Mouse (Mus musculus): ENCODE measurements around the gene Il11ra1. TPM values are rescaled to one million over a fixed set of nuclear protein-coding genes. Genes with fewer than 3 reads are reported as not detected.

Gene Il11ra1
- polyA plus RNA-seq, 1 experiment from 2014 or later = 128 TPM

DNA sequence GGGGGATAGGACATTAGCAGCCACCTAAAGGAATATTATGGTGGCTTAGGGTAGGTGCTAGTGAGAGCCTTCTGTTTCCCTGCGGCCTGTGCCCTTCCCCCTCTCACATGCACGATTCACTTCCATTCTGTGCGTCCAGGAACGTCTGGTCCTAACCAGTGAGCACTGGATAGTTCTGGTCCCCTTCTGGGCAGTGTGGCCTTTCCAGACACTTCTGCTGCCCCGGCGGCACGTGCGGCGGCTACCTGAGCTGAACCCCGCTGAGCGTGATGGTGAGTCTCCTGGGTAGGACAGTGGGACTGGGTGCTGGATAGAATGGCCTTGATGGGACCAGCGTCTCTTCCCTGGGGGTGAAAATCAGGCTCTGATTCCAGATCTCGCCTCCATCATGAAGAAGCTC, 57.5 kb downstream of the Il11ra1 start:
- peaks cover 5% of the 10 kb centered on the region; the same call in 1 of the 2 replicates for H3K36me3 ChIP-seq (ENCODE audit: control insufficient read depth, insufficient read depth, low read length)
- no peak overlapping the region for H3K4me2 ChIP-seq
- no peak overlapping the region for H3K4me3 ChIP-seq (ENCODE audit: low read depth, low read length)
- no peak overlapping the region; the same call in 1 of the 2 replicates for H3K9ac ChIP-seq (ENCODE audit: low read depth, low read length)
- no peaks in the 10 kb centered on the region for H3K9me3 ChIP-seq (replicated peaks; ENCODE audit: control insufficient read depth, low read length)
- 90% methylated on average over 13 of the region's 13 CpGs for WGBS (ENCODE audit: insufficient replicate concordance)
- H3K4me1 ChIP-seq (ENCODE audit: control insufficient read depth, insufficient read depth, low read length) = peaks cover 41% of the 10 kb centered on the region
- no peak for ATAC-seq (replicated peaks; ENCODE audit: insufficient number of reproducible peaks, low FRiP score, low TSS enrichment)
- H3K27ac ChIP-seq (ENCODE audit: low read depth, low read length) = no peak overlapping the region
- H3K27me3 ChIP-seq (ENCODE audit: control insufficient read depth, insufficient read depth, low read length) = no peaks in the 10 kb centered on the region

- H3K36me3 ChIP-seq (ENCODE audit: control insufficient read depth, insufficient read depth, low read length) = peaks cover 5% of the 10 kb centered on the region; the same call in 1 of the 2 replicates
- H3K27me3 ChIP-seq (ENCODE audit: control insufficient read depth, insufficient read depth, low read length) = no peaks in the 10 kb centered on the region
- no peak for ATAC-seq (replicated peaks; ENCODE audit: insufficient number of reproducible peaks, low FRiP score, low TSS enrichment)
- no peaks in the 10 kb centered on the region for H3K9me3 ChIP-seq (replicated peaks; ENCODE audit: control insufficient read depth, low read length)
- no peak overlapping the region for H3K27ac ChIP-seq (ENCODE audit: low read depth, low read length)
- H3K4me2 ChIP-seq = no peak overlapping the region
- WGBS (ENCODE audit: insufficient replicate concordance) = 82% methylated on average over 11 of the region's 11 CpGs
- peaks cover 41% of the 10 kb centered on the region for H3K4me1 ChIP-seq (ENCODE audit: control insufficient read depth, insufficient read depth, low read length)
- no peak overlapping the region for H3K9ac ChIP-seq (ENCODE audit: low read depth, low read length)
- H3K4me3 ChIP-seq (ENCODE audit: low read depth, low read length) = no peak overlapping the region
Measured at GRCm38 (mm10) chr4:41758021-41758420, 58.2 kb downstream of the Il11ra1 start.

DNA sequence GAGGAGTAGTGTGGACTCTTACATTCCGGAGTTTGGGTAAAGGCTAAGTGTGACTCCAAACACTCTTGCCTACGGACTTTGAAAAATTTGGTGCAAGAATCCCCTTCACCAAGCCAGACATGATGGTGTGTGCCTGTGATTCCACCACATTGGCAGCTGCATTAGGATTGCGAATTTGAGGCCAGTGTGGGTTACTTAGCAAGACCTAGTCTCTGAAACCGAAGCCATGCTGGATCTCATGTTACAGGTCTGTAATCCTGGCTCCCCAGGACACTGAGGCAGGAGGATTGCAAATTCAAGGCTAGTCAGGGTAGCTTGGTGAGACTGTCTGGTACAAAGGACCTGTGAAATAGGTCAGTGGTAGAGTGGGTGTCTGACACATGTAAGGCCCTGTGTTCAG, 58.9 kb downstream of the Il11ra1 start:
- ATAC-seq (replicated peaks; ENCODE audit: insufficient number of reproducible peaks, low FRiP score, low TSS enrichment) = no peak
- H3K9me3 ChIP-seq (replicated peaks; ENCODE audit: control insufficient read depth, low read length) = no peaks in the 10 kb centered on the region
- H3K4me3 ChIP-seq (ENCODE audit: low read depth, low read length) = no peak overlapping the region
- 0 out of 2 replicates have a peak overlapping the region, but pooled peaks have one; percentile 43 for H3K9ac ChIP-seq (ENCODE audit: low read depth, low read length)
- H3K4me2 ChIP-seq = no peak overlapping the region
- H3K27ac ChIP-seq (ENCODE audit: low read depth, low read length) = peak overlapping the region; percentile 87; the same call in 1 of the 2 replicates
- no peaks in the 10 kb centered on the region for H3K27me3 ChIP-seq (ENCODE audit: control insufficient read depth, insufficient read depth, low read length)
- H3K4me1 ChIP-seq (ENCODE audit: control insufficient read depth, insufficient read depth, low read length) = peaks cover 41% of the 10 kb centered on the region
- peaks cover 5% of the 10 kb centered on the region; the same call in 1 of the 2 replicates for H3K36me3 ChIP-seq (ENCODE audit: control insufficient read depth, insufficient read depth, low read length)
- whole genome bisulfite sequencing (ENCODE audit: insufficient replicate concordance) = 88% methylated on average over 4 of the region's 4 CpGs

GRCm38 (mm10) chr4:41759206-41759605, 59.4 kb downstream of the Il11ra1 start:
- Histone ChIP-seq H3K27me3 (ENCODE audit: control insufficient read depth, insufficient read depth, low read length) (no peaks in the 10 kb centered on the region), H3K4me3 (ENCODE audit: low read depth, low read length) (no peak overlapping the region), H3K4me2 (peak overlapping the region; percentile 73), H3K36me3 (ENCODE audit: control insufficient read depth, insufficient read depth, low read length) (peaks cover 5% of the 10 kb centered on the region; the same call in 1 of the 2 replicates), H3K4me1 (ENCODE audit: control insufficient read depth, insufficient read depth, low read length) (peaks cover 41% of the 10 kb centered on the region), H3K9ac (ENCODE audit: low read depth, low read length) (peak overlapping the region; percentile 39; the same call in 1 of the 2 replicates), H3K9me3 (replicated peaks; ENCODE audit: control insufficient read depth, low read length) (no peaks in the 10 kb centered on the region), H3K27ac (ENCODE audit: low read depth, low read length) (peak overlapping the region; percentile 87)
- no peak for ATAC-seq (replicated peaks; ENCODE audit: insufficient number of reproducible peaks, low FRiP score, low TSS enrichment)
- WGBS (ENCODE audit: insufficient replicate concordance) = 65% methylated on average over 9 of the region's 9 CpGs

- peak overlapping the region; percentile 39 for H3K9ac ChIP-seq (ENCODE audit: low read depth, low read length)
- 13% methylated on average over 6 of the region's 6 CpGs for WGBS (ENCODE audit: insufficient replicate concordance)
- no peaks in the 10 kb centered on the region for H3K9me3 ChIP-seq (replicated peaks; ENCODE audit: control insufficient read depth, low read length)
- H3K4me2 ChIP-seq = peak overlapping the region; percentile 73
- ATAC-seq (replicated peaks; ENCODE audit: insufficient number of reproducible peaks, low FRiP score, low TSS enrichment) = peak; percentile 19
- peak overlapping the region; percentile 87 for H3K27ac ChIP-seq (ENCODE audit: low read depth, low read length)
- H3K36me3 ChIP-seq (ENCODE audit: control insufficient read depth, insufficient read depth, low read length) = peaks cover 5% of the 10 kb centered on the region; the same call in 1 of the 2 replicates
- peak overlapping the region; percentile 47 for H3K4me3 ChIP-seq (ENCODE audit: low read depth, low read length)
- peaks cover 39% of the 10 kb centered on the region for H3K4me1 ChIP-seq (ENCODE audit: control insufficient read depth, insufficient read depth, low read length)
- H3K27me3 ChIP-seq (ENCODE audit: control insufficient read depth, insufficient read depth, low read length) = no peaks in the 10 kb centered on the region
Measured at GRCm38 (mm10) chr4:41759656-41760287, 60.0 kb downstream of the Il11ra1 start.

DNA sequence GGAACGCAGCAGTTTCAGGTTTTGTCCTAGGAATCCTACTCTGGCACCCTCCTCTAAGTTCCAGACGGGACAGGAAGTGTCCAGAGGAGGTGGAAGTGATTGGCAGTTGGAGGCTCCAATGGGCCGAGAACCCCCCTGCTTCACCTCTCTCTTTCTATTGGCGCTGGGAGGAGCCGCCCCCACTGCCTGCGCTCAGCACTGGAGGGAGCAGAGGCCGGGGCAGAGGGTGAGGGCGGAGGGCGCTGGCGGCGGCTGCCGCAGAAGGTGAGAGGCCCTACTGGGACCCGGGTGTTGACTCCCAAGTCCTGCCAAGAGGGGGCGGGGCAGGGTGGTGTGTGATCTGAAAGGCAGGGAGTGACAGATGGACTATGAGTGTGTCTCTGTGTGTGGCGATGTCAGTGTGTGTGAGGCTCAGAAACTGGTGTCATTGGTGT, 60.5 kb downstream of the Il11ra1 start:
- H3K27ac ChIP-seq (ENCODE audit: low read depth, low read length) = peak overlapping the region; percentile 87
- H3K27me3 ChIP-seq (ENCODE audit: control insufficient read depth, insufficient read depth, low read length) = no peaks in the 10 kb centered on the region
- peak overlapping the region; percentile 47 for H3K4me3 ChIP-seq (ENCODE audit: low read depth, low read length)
- H3K9ac ChIP-seq (ENCODE audit: low read depth, low read length) = peak overlapping the region; percentile 66
- ATAC-seq (replicated peaks; ENCODE audit: insufficient number of reproducible peaks, low FRiP score, low TSS enrichment) = peak; percentile 90
- H3K4me1 ChIP-seq (ENCODE audit: control insufficient read depth, insufficient read depth, low read length) = peaks cover 35% of the 10 kb centered on the region
- no peaks in the 10 kb centered on the region for H3K9me3 ChIP-seq (replicated peaks; ENCODE audit: control insufficient read depth, low read length)
- peaks cover 5% of the 10 kb centered on the region; the same call in 1 of the 2 replicates for H3K36me3 ChIP-seq (ENCODE audit: control insufficient read depth, insufficient read depth, low read length)
- 0% methylated on average over 15 of the region's 15 CpGs for WGBS (ENCODE audit: insufficient replicate concordance)
- H3K4me2 ChIP-seq = peak overlapping the region; percentile 73

DNA sequence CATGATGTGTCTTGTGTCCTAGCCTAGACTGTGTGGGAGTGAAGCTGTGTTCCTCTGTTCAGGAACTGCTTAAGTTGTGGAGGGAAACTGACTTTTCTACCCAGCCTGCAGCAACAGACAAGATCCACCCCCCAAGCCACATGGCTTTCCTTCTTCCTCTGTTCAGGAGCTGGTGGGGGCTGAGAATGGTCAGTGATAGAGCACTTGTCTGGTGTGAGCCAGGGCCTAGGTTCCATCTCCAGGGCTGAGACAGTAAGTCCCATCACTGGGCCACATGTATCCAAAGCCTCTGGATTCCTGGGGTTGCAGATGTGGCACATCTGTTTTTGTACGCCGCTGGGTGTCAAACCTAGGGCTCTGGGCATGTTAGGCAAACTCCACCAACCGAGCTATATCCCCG, 61.1 kb downstream of the Il11ra1 start:
- Histone ChIP-seq H3K27me3 (ENCODE audit: control insufficient read depth, insufficient read depth, low read length) (no peaks in the 10 kb centered on the region), H3K4me2 (peak overlapping the region; percentile 73), H3K4me1 (ENCODE audit: control insufficient read depth, insufficient read depth, low read length) (peaks cover 35% of the 10 kb centered on the region), H3K27ac (ENCODE audit: low read depth, low read length) (peak overlapping the region; percentile 87), H3K9me3 (replicated peaks; ENCODE audit: control insufficient read depth, low read length) (no peaks in the 10 kb centered on the region), H3K9ac (ENCODE audit: low read depth, low read length) (peak overlapping the region; percentile 66), H3K36me3 (ENCODE audit: control insufficient read depth, insufficient read depth, low read length) (peaks cover 5% of the 10 kb centered on the region; the same call in 1 of the 2 replicates), H3K4me3 (ENCODE audit: low read depth, low read length) (peak overlapping the region; percentile 47)
- WGBS (ENCODE audit: insufficient replicate concordance) = 76% methylated on average over 4 of the region's 4 CpGs
- ATAC-seq (replicated peaks; ENCODE audit: insufficient number of reproducible peaks, low FRiP score, low TSS enrichment) = no peak

DNA sequence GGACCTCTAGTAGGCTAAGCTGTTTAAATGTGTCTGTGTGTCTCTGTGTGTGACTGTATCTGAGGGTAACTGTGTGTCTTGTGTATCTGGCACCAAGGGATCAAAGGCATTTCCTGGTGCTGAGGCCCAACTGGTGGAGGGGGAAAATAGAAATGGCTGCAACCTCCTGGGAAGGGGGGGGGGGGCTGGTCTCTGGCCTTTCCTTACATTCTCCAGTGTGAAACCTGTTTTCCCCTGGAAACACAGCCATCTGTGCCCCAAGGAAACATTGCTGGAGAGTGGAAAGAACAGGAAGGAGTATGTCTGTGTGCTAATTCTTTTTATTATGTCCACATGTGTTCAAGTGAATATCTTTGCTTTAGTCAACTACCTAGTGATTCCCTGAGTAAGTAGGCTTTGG, 61.9 kb downstream of the Il11ra1 start:
- Histone ChIP-seq H3K4me2 (peak overlapping the region; percentile 73), H3K27me3 (ENCODE audit: control insufficient read depth, insufficient read depth, low read length) (no peaks in the 10 kb centered on the region), H3K36me3 (ENCODE audit: control insufficient read depth, insufficient read depth, low read length) (peaks cover 5% of the 10 kb centered on the region; the same call in 1 of the 2 replicates), H3K4me1 (ENCODE audit: control insufficient read depth, insufficient read depth, low read length) (peaks cover 30% of the 10 kb centered on the region), H3K9me3 (replicated peaks; ENCODE audit: control insufficient read depth, low read length) (no peaks in the 10 kb centered on the region), H3K9ac (ENCODE audit: low read depth, low read length) (peak overlapping the region; percentile 66), H3K27ac (ENCODE audit: low read depth, low read length) (peak overlapping the region; percentile 87), H3K4me3 (ENCODE audit: low read depth, low read length) (peak overlapping the region; percentile 47)
- ATAC-seq (replicated peaks; ENCODE audit: insufficient number of reproducible peaks, low FRiP score, low TSS enrichment) = no peak
